Mouse (Mus musculus) liver, postnatal 0 days (tissue): ENCODE measurements at regions not wholly inside any gene's neighbourhood (a gene's known extent, or its start where the extent isn't known, plus 50 kb on each side); places are given as distances from the start of the nearest gene placed in this dataset.

Experiments used
- CTCF ChIP-seq: sonication (generic); IDR thresholded peaks from 2 replicates; pipeline ENCODE4 v1.5.1; 2016; ENCODE audit warnings: antibody characterized with exemption, low read depth
- EP300 ChIP-seq: IDR thresholded peaks from 2 replicates; pipeline ENCODE4 v1.6.1; 2016; ENCODE audit warnings: antibody characterized with exemption, low read depth, mild to moderate bottlenecking

GRCm38 (mm10) chr8:34331673-34332072, 220.1 kb upstream of the Gm10131 start:
- TF ChIP-seq CTCF (no peak), EP300 (no peak)
